In the genomic region with DNA sequence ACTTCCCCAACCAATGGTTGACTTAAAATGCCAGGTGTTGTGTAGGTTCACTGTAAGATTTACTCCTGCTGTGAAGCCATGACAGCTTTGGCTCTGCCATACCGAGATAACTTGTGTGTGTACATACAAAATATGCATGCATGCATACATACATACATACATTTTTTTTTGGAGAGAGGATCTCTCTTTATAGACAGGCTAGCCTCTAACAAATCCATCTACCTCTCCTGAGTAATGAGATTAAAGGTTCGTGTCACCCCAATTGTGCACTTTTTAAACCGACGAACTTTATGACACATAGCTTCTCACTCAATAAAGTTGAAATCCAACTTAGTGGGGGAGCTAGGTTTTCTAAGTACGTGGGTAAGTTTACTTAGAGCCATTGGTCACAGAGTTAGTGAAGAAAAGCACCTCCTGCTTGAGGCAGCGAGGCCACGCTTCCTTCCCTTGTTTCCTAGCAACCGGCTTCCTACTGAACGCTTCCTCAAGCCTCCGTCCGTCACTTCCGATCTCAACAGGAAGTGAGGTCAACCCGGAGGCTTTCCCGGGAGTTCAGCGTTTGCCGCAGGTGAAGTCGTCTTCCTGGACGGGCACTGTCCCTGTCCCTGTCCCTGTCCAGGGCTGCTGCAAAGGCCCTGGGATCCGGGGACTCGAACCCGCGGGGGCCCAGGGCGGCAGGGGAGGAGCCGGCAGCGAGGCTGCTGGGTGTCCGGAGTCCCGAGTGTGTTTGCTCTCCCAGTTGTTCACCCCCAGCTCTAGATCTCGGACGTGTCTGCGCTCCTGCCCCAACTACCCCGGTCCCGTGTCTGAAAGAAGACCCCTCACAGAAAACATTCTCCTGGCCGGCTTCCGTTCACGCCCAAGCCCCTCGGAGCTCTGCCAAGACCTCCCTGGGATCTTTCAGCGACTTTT, we compare ENCODE assay signal across 8 mouse cellular contexts. TPM values are rescaled to one million over a fixed set of nuclear protein-coding genes. Genes with fewer than 3 reads are reported as not detected.
DNase-seq lines count a peak whose midpoint lies in the region; ATAC-seq and TF ChIP-seq lines count a peak whose summit lies in the region.

Gene Pik3r4, plus strand, starts transcription at position 519 of the 912 bp plus-strand sequence.

- ATAC-seq in activated CD4-positive, CD25-positive, alpha-beta regulatory T cell, adult 4 months, result peak; percentile 99

- TF ChIP-seq POLR2A in cortical plate, adult 2 months (IDR thresholded peaks at IDR 0.05; ENCODE audit: extremely low read depth, insufficient read depth, low read length), result peak; percentile 94

- peaks cover 35% of the 10 kb centered on the region for H3K36me3 ChIP-seq in megakaryocyte, embryonic 14.5 days (replicated peaks; ENCODE audit: low read length)

- H3K27ac ChIP-seq in cortical plate, adult 2 months (ENCODE audit: insufficient read depth, low read length), result no peak within 1 kb of the TSS

- no peak for TF ChIP-seq CTCF in cortical plate, adult 2 months (IDR thresholded peaks at IDR 0.05; ENCODE audit: extremely low read depth, insufficient read depth, low read length)

- H3K9me3 ChIP-seq in megakaryocyte, embryonic 14.5 days, result no peaks in the 10 kb centered on the region

- DNase-seq in gastrocnemius, adult 8-10 months (ENCODE audit: low spot score in 2 of 2), result peak; percentile 65 to 71
- peak; percentile 96 for DNase-seq in hindlimb bud, embryonic 11.5 days (ENCODE audit: extremely low spot score, low read depth, low spot score)
- peak; percentile 73 to 85 for DNase-seq in left cerebral cortex, adult 8-10 months (ENCODE audit: low spot score in 2 of 2)
- peak; percentile 89 to 92 for DNase-seq in right cerebral cortex, postnatal 10 days (ENCODE audit: low spot score in 2 of 2)
- DNase-seq in urinary bladder, postnatal 25 days (ENCODE audit: low spot score), result peak; percentile 69

- no peaks in the 10 kb centered on the region; the same call in 1 of the 2 replicates for H3K4me1 ChIP-seq in cortical plate, adult 2 months (ENCODE audit: control insufficient read depth, insufficient read depth, low read length)
- H3K4me1 ChIP-seq in megakaryocyte, embryonic 14.5 days, result peaks cover 36% of the 10 kb centered on the region

- H3K4me3 ChIP-seq in cortical plate, adult 2 months (ENCODE audit: insufficient read depth, low read length), result peak within 1 kb of the TSS; percentile 35
- peak within 1 kb of the TSS; percentile 96 for H3K4me3 ChIP-seq in megakaryocyte, embryonic 14.5 days (replicated peaks)

- H3K27me3 ChIP-seq in megakaryocyte, embryonic 14.5 days (replicated peaks), result no peaks in the 10 kb centered on the region

RNA-seq across cellular contexts. Expression of gene Pik3r4, which starts in this region (rescaled TPM):
- 10 to 100 TPM; 16.4 to 16.6 TPM for polyA plus RNA-seq in activated CD4-positive, CD25-positive, alpha-beta regulatory T cell, adult 4 months (2017; shearing (Covaris generic))
- 25.3 and 26.3 TPM in 2 replicates for polyA plus RNA-seq in cortical plate, adult 2 months (2012; rRNA removed)
- 10 to 100 TPM; 10.2 to 12.6 (median 11.1) TPM for total RNA-seq in gastrocnemius, adult 8-10 months (2022)
- total RNA-seq in left cerebral cortex, adult 8-10 months (2022), result 10 to 100 TPM; 43.6 to 48.9 (median 45.1) TPM
- polyA plus RNA-seq in megakaryocyte, embryonic 14.5 days (2012; ENCODE audit: insufficient read depth, low replicate concordance), result 1.5 and 2.3 TPM in 2 replicates
